Mouse (Mus musculus) E14TG2a.4 (cell line): ENCODE data around the gene Nol11.

Source experiments
- H3K27me3 ChIP-seq: 2 replicates; pipeline ENCODE4 v1.6.1; 2014; ENCODE audit warnings: low read length, control low read depth; ENCODE audit not compliant: insufficient read depth
- H3K36me3 ChIP-seq: 2 replicates; pipeline ENCODE4 v1.6.1; 2014; ENCODE audit warnings: low read length, control low read depth; ENCODE audit not compliant: insufficient read depth
- H3K4me1 ChIP-seq: replicated peaks from 2 replicates; pipeline ENCODE4 v1.6.1; 2014; ENCODE audit warnings: low read depth, low read length, control low read depth
- H3K4me3 ChIP-seq: replicated peaks from 2 replicates; pipeline ENCODE4 v1.5.1; 2014; ENCODE audit warnings: mild to moderate bottlenecking, low read length
- H3K9me3 ChIP-seq: 2 replicates; pipeline ENCODE4 v1.6.1; 2014; ENCODE audit warnings: low read length, control low read depth
- CTCF ChIP-seq: conservative IDR thresholded peaks from 2 replicates; pipeline ENCODE4 v1.5.1; 2014; ENCODE audit warnings: low read length
- NANOG ChIP-seq: IDR thresholded peaks from 2 replicates; pipeline ENCODE4 v1.6.1; 2014; ENCODE audit warnings: borderline replicate concordance, low read length, mixed read lengths
- POU5F1 ChIP-seq: IDR thresholded peaks from 2 replicates; pipeline ENCODE4 v1.6.1; 2014; ENCODE audit warnings: low read length, borderline replicate concordance

Nol11 gene

DNA sequence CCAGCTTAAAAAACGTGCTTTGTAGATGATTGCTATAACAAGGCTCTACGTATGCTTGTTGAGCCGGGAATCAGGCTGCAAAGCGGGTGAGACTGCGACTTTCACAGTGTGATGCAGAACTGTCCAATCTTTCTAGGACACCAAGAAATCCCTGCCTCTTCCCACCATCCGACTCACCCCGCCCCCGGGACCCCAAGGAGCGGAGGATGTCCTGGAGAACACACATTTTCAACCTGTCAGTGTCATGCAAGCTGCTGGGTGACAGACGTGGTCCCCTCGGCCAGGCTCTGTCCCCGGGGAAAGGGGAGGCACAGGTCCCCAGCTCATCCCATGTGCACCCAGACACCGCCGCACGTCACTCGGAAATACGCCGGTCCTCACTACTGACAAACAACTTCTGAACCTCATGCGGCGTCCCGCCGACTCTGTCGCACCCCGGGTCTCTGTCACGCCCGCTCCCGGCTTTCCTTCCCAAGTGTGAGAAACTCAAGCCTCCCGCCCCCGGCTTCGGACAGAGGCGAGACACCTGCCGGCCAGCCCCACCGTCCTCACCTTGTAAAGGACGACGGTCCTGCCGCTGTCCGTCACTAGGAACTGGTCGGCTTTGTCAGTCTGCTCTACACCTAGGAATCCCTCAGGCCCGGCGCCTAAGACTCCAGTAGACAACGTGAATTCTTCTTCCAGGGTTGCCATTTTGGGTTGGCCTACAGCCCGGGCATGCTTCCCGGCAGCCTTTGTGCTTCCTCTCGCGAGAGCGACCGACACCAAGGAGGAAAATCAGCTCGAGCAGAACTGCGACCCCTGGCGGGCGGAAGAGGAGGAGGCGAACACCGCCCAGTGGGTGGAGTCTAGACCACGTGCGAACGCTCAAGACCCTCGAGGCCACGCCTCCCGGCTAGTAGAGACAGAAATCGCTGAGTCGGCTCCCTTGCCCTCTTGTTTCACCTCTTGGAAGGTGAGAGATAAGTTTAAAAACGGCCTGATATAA, at the start of gene Nol11:
Gene Nol11, minus strand, starts transcription at position 817 of the 988 bp plus-strand sequence.
- H3K4me1 ChIP-seq, result peaks cover 21% of the 10 kb centered on the region
- peak within 1 kb of the TSS; percentile 99 for H3K4me3 ChIP-seq
- TF ChIP-seq NANOG, result peak; percentile 44; the same call in 1 of the 2 replicates
- peak; percentile 76 for TF ChIP-seq CTCF
- TF ChIP-seq POU5F1, result no peak

DNA sequence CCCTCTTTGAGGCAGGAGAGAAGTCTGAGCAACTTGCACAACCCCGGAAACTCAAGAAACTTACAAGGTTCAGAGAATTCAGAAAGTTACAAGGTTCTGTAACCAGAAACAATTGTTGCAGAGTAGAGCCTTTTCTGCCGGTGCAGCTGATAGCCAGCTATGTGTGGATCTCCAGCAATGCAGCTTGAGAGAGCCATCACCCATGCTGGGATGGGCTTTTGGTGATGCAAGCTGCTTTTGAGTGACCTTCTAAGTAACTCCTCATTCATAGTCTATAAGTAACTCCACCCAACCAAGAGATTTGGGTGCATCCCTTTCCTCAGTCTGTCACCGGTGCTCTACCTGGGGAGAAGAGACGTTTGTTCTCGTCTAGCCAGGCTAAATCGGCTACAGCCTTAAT, 49.3 kb upstream of the Nol11 start:
- Histone ChIP-seq H3K9me3 (no peaks in the 10 kb centered on the region), H3K4me1 (peaks cover 50% of the 10 kb centered on the region), H3K4me3 (no peak overlapping the region), H3K27me3 (no peaks in the 10 kb centered on the region), H3K36me3 (peaks cover 47% of the 10 kb centered on the region)
- TF ChIP-seq NANOG (no peak), POU5F1 (no peak), CTCF (no peak)

More for the DNA sequence above, at the start of gene Nol11:
- Histone ChIP-seq H3K9me3 (no peaks in the 10 kb centered on the region), H3K27me3 (no peaks in the 10 kb centered on the region), H3K36me3 (peaks cover 36% of the 10 kb centered on the region)

DNA sequence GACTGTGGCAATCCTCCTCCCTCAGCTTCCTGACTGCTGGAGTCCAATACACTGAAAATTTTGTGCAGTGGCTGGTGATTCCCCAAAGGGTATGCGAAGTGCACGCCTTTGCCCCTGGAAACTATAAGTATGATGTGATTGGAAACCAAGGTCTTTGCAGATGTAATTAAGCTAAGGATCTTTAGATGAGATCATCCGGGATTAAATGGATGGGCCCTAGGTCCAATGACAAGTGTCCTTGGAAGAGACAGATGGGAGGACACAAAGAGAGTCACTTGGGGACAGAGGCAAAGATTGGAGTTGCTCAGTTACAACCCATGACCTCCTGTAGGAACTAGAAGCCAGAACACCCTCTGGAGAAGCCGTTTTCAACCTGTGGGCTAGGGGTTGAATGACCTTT, 48.4 kb upstream of the Nol11 start:
- peaks cover 41% of the 10 kb centered on the region for H3K4me1 ChIP-seq
- TF ChIP-seq NANOG (no peak), POU5F1 (no peak), CTCF (no peak)

DNA sequence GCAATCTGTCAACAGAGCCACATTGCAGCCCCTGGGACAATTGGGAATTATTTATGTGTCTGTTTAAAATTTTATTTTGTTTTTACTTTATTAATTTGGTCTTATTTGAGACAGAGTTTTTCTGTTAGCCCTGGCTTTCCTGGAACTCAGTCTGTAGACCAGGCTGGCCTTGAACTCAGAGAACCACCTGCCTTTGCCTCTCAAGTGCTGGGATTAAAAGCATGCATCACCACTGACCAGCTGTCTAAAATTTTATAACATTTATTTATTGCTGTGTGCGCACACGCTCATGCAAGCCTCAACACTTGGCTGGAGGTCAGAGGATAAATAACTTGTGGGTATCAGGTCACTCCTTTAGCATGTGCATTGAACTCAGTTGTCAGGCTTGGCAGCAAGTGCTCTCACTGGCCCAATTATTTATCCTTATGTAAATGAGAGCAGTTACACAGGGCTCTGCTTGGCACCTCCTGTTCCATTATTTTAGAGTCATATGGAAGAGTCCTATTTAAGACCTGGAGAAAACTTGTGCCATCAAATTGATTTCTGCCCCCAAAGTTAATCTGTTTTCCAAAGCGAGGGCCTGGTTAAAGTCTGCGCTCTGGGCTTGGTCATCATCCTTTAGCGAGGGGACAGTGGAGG, 44.2 kb upstream of the Nol11 start:
- Histone ChIP-seq H3K4me3 (no peak overlapping the region), H3K4me1 (0 out of 2 replicates have a peak, but pooled peaks cover 2% of the 10 kb centered on the region), H3K27me3 (no peaks in the 10 kb centered on the region), H3K9me3 (peaks cover 12% of the 10 kb centered on the region), H3K36me3 (peaks cover 75% of the 10 kb centered on the region)
- TF ChIP-seq CTCF (no peak), NANOG (no peak), POU5F1 (no peak)

More for the DNA sequence above, 48.4 kb upstream of the Nol11 start:
- no peaks in the 10 kb centered on the region for H3K9me3 ChIP-seq
- no peak overlapping the region for H3K4me3 ChIP-seq
- H3K36me3 ChIP-seq, result peaks cover 57% of the 10 kb centered on the region
- H3K27me3 ChIP-seq, result no peaks in the 10 kb centered on the region

DNA sequence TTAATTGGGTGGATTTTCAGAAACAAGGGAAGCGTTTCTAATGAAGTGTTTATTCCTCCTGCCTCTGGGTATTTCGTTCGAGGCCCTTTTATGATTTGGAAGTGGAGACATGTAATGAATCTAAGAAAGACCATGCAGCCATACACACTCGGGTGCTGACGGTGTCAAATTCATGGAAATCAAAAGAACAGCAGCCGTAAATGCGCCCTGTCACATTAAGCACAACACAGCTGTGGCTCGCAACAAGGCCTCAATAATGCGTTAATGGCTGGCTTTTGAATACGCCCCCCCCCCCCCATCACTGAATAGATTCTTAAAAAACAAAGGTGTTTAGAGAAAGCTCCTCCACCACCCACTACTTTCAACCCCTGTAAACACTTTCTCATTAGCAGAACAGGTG, 40.9 kb upstream of the Nol11 start:
- Histone ChIP-seq H3K4me3 (no peak overlapping the region), H3K9me3 (peaks cover 12% of the 10 kb centered on the region), H3K27me3 (no peaks in the 10 kb centered on the region), H3K36me3 (peaks cover 95% of the 10 kb centered on the region), H3K4me1 (no peaks in the 10 kb centered on the region)
- TF ChIP-seq NANOG, result no peak
- TF ChIP-seq POU5F1, result no peak

DNA sequence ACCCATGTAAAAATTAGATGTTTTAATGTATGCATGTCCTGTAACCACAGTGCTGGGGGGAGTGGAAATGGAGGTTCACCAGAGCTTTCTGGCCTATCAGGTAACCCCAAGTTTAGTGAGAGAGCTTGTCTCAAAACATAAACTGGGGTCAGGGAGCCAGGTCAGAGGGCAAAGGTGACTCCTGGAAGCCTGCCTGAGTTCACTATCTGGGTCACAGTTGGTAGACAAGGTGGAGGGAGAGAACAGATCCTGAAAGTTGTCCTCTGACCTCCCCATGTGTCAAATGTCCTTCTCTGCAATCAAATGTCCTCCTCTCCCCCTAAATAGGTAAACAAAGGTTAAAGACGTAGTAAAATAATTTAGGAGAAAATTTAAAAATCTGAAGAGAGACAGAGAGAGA, 37.2 kb upstream of the Nol11 start:
- H3K4me3 ChIP-seq, result no peak overlapping the region
- H3K4me1 ChIP-seq, result peaks cover 4% of the 10 kb centered on the region; the same call in 1 of the 2 replicates
- H3K36me3 ChIP-seq, result peaks cover 92% of the 10 kb centered on the region
- TF ChIP-seq POU5F1 (no peak), NANOG (no peak), CTCF (no peak)
- no peaks in the 10 kb centered on the region for H3K27me3 ChIP-seq
- peaks cover 2% of the 10 kb centered on the region; the same call in 1 of the 2 replicates for H3K9me3 ChIP-seq

DNA sequence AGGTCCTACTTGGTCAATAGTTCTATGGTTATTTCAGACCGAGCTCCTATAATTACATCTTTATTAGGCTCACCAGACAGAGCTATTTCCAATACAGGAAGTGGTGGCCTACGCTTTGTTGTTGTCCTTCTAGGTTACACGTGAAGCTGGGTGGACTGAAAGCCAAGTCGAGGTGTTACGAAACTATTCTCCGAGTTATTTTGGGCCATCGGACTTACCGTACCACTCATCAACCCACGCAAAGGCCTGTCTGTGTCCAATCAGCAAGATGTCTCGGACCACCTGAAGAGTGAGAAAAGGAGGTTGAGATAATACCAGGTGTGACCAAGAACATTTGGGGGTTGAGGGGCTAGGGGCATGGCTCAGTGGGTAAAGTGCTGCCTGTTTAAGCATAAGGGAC, 36.8 kb upstream of the Nol11 start:
- Histone ChIP-seq H3K4me3 (no peak overlapping the region), H3K27me3 (no peaks in the 10 kb centered on the region), H3K36me3 (peaks cover 88% of the 10 kb centered on the region), H3K4me1 (peaks cover 4% of the 10 kb centered on the region; the same call in 1 of the 2 replicates), H3K9me3 (no peaks in the 10 kb centered on the region)
- TF ChIP-seq CTCF (no peak), POU5F1 (no peak), NANOG (no peak)

DNA sequence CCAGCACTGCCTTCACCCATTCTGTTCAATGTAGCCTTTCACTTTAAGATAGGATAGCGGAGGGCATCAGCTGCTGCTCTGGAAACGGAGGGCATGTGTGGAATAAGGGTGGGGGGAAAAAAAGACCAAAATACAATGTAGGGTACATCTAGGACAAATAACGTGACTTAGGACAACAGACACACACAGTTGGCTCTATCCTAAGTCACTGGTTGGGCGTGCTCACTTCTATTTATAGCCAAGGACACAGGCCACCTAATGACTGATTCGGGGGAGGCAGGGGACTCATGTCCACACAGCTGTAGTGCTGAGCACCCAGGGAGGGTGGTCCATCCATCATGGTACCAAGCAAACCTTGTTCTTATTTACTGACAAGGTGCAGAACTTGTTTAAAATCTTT, 36.1 kb upstream of the Nol11 start:
- no peaks in the 10 kb centered on the region for H3K9me3 ChIP-seq
- H3K4me3 ChIP-seq, result no peak overlapping the region
- H3K4me1 ChIP-seq, result peaks cover 6% of the 10 kb centered on the region
- no peaks in the 10 kb centered on the region for H3K27me3 ChIP-seq
- H3K36me3 ChIP-seq, result peaks cover 86% of the 10 kb centered on the region
- TF ChIP-seq NANOG, result no peak
